Mouse (Mus musculus): ENCODE results near the gene Ednra.
"Not testable (repeated sequence)": the region's sequence is repeated elsewhere in the genome, so short reads cannot be mapped to it uniquely, and the experiment has no call there.

Ednra gene

GRCm38 (mm10) chr8:77717036-77717435 lies 7.2 kb downstream of the Ednra start:
- DNase-seq (ENCODE audit: low read depth) = no peak

- DNase-seq (ENCODE audit: low read depth) = no peak
Measured at GRCm38 (mm10) chr8:77714455-77714854, 9.8 kb downstream of the Ednra start.

- DNase-seq (ENCODE audit: low read depth) = peak; percentile 50
Measured at GRCm38 (mm10) chr8:77713688-77714087, 10.6 kb downstream of the Ednra start.

GRCm38 (mm10) chr8:77704768-77705167 lies 19.5 kb downstream of the Ednra start:
- no peak for DNase-seq (ENCODE audit: low read depth)

GRCm38 (mm10) chr8:77698028-77698427 lies 26.2 kb downstream of the Ednra start:
- no peak for DNase-seq (ENCODE audit: low read depth)

GRCm38 (mm10) chr8:77696182-77696581 lies 28.1 kb downstream of the Ednra start:
- DNase-seq (ENCODE audit: low read depth) = no peak

GRCm38 (mm10) chr8:77695486-77696058 lies 28.7 kb downstream of the Ednra start:
- DNase-seq (ENCODE audit: low read depth) = no peak

- DNase-seq (ENCODE audit: low read depth) = no peak
Measured at GRCm38 (mm10) chr8:77695070-77695469, 29.2 kb downstream of the Ednra start.

- no peak for DNase-seq (ENCODE audit: low read depth)
Measured at GRCm38 (mm10) chr8:77694588-77694987, 29.7 kb downstream of the Ednra start.

- DNase-seq (ENCODE audit: low read depth) = not testable (repeated sequence)
Measured at GRCm38 (mm10) chr8:77689421-77690059, 34.7 kb downstream of the Ednra start.

- DNase-seq (ENCODE audit: low read depth) = no peak
Measured at GRCm38 (mm10) chr8:77688978-77689377, 35.3 kb downstream of the Ednra start.

- DNase-seq (ENCODE audit: low read depth) = no peak
Measured at GRCm38 (mm10) chr8:77684372-77684771, 39.9 kb downstream of the Ednra start.

GRCm38 (mm10) chr8:77683356-77684106 lies 40.7 kb downstream of the Ednra start:
- no peak for DNase-seq (ENCODE audit: low read depth)

GRCm38 (mm10) chr8:77682008-77682934 lies 42.0 kb downstream of the Ednra start:
- no peak for DNase-seq (ENCODE audit: low read depth)

- DNase-seq (ENCODE audit: low read depth) = no peak
Measured at GRCm38 (mm10) chr8:77672036-77672435, 52.2 kb downstream of the Ednra start.

- no peak for DNase-seq (ENCODE audit: low read depth)
Measured at GRCm38 (mm10) chr8:77670612-77671363, 53.5 kb downstream of the Ednra start.

- no peak for DNase-seq (ENCODE audit: low read depth)
Measured at GRCm38 (mm10) chr8:77667916-77668315, 56.3 kb downstream of the Ednra start.

GRCm38 (mm10) chr8:77664901-77665300 lies 59.4 kb downstream of the Ednra start:
- DNase-seq (ENCODE audit: low read depth) = no peak

- no peak for DNase-seq (ENCODE audit: low read depth)
Measured at GRCm38 (mm10) chr8:77659534-77660080, 64.7 kb downstream of the Ednra start.

- DNase-seq (ENCODE audit: low read depth) = no peak
Measured at GRCm38 (mm10) chr8:77658356-77658755, 65.9 kb downstream of the Ednra start.

- no peak for DNase-seq (ENCODE audit: low read depth)
Measured at GRCm38 (mm10) chr8:77650646-77651190, 73.5 kb downstream of the Ednra start.
